Mouse (Mus musculus): ENCODE data around the gene Fbxo7. TPM values are rescaled to one million over a fixed set of nuclear protein-coding genes. Genes with fewer than 3 reads are reported as not detected.

Gene Fbxo7
- total RNA-seq, 2 experiments from 2014 or later = 23.4 to 24.3 TPM

DNA sequence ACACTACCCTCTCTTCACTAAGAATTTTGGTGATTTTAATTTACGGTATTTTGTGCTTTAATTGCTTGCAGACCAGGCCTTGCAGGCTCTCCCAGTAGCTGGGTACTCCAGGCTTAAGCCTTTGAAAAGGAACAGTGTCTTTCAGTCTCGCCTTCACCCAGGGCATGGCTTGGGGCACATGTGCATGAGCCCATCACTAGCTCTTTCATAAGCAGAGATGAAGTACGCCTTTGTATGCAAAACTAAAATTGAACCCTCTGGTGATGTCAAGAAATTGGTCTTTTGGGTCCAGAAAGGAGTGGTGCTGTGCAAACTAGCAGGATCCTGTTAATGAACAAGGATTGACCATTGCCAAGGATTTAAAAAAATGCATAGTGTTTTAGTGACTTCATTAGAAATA is 10.7 kb downstream of the Fbxo7 start:
- no peak for ATAC-seq (replicated peaks; ENCODE audit: poor library complexity, severe bottlenecking)

DNA sequence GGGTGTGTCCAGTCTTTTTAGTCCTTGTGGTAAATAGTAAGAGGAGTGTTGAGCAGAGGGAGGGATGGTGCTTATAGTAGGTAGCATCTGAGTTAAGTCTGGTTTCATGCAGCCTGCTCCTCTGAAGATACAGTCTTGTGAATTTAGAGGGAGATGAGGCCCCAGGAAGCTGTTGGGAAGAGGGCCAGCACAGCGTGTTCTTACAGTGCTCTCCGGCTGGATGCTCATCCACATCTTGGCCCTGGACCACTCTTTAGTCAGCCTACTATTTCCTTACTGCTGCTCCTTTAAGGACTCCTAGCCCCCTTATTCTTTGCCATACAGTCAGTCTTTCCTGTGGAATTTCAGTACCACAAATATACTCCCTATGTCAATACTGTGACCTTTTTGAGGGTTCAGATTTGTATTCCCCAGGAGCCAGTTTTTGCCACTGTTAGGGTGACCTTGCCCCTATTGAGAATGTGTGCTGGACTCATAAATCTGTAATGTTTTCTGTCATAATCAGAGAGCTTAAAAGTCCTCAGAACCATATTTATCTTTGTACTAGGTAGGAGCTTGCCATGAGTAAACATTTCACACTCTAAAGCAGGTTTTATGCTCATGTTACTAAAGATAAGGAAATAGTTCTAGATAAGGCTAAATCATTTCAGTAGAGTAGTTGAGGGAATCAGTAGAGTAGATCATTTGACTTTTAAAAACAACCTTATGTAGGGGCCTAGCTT is 12.4 kb downstream of the Fbxo7 start:
- no peak for ATAC-seq (replicated peaks; ENCODE audit: poor library complexity, severe bottlenecking)

DNA sequence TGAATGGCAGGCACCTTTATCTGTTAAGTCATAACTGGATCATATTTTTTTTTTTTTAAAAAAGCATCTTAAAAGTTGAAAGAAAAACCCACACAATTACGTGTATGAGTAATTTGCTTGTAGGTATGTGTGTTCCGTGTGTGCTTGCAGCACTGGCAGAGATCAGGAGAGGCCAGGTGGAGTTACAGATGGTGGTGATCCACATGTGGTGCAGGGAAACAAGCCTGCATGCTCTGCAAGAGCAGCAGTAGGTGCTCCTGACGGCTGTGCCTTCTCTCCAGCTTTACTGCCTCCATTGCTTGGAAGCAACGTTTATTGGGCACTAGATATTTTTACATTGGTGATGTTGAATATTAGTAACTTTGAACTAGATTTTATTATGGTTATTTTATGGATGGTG is 21.9 kb downstream of the Fbxo7 start:
- ATAC-seq (replicated peaks; ENCODE audit: poor library complexity, severe bottlenecking) = no peak

DNA sequence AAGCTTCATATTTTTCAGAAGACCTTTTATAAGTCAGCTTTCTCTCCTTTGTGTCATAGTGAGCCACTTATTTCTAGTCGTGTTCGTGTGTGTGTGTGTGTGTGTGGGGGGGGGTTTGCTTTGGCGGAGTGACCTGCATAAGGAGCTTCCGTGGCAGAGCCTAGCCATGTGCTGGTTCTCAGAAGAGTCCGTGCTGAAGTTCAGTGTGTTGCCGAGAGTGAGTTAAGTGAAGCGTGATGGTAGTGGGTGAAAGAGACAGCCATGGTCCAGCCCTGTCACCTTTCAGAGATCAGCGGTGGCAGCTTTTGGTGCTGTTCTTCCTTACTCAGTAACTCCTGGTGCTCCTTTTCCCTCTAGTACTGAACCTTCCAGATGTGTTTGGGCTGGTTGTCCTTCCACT is 22.3 kb downstream of the Fbxo7 start:
- ATAC-seq (replicated peaks; ENCODE audit: poor library complexity, severe bottlenecking) = no peak

DNA sequence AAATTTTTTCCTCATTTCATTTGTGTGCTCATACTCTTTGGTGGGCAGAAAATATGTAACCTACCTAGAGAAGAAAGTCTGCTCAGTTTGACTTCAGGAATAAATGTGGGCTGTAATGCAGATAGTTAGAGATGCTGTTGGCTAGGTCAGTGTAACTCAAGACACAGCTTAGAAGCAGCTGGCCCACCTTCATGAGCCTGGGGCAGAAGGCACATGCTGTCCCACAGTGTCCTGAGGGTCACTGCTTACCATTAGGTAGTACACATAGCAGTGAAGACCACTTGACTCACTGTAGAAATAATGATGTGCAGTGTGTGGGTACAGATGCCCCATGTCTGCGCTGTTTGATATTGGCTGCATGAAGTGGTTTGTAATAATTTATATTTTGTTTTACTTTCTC is 24.6 kb downstream of the Fbxo7 start:
- ATAC-seq (replicated peaks; ENCODE audit: poor library complexity, severe bottlenecking) = no peak

DNA sequence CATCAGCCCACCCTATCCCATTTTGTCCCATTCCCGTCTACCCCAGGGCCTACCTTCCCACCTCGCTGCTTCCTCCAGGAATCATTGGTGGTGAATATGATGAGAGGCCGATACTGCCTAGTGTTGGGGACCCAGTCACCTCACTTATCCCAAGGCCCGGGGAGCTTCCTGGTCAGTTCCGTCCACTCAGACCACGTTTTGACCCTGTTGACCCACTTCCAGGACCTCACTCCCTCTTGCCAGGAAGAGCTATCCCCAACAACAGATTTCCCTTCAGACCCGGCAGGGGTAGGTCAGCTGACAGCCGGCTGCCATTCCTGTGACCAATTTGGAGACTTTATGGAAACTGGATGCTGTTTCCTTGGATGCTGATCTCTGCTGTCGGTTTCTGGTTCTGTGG is 26.0 kb downstream of the Fbxo7 start:
- ATAC-seq (replicated peaks; ENCODE audit: poor library complexity, severe bottlenecking) = no peak

DNA sequence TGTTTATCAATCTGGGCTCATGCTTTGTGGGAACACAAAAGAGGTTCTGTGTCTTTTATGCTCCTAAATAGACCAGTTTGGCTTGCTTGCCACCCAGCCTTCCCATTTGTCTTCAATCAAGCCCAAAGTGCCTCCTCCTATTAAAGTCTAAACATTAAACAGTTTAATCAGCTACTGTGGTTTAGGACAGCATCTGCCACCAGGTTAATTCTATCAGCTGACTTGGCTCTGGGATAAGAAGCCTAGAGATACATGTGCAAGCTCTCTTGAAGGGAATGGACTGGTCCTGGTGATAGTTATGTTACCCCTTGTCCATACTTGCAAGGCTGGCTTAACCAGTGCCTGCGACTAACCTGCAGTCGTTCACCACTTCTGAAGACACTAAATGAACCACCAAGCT is 28.8 kb downstream of the Fbxo7 start:
- no peak for ATAC-seq (replicated peaks; ENCODE audit: poor library complexity, severe bottlenecking)

DNA sequence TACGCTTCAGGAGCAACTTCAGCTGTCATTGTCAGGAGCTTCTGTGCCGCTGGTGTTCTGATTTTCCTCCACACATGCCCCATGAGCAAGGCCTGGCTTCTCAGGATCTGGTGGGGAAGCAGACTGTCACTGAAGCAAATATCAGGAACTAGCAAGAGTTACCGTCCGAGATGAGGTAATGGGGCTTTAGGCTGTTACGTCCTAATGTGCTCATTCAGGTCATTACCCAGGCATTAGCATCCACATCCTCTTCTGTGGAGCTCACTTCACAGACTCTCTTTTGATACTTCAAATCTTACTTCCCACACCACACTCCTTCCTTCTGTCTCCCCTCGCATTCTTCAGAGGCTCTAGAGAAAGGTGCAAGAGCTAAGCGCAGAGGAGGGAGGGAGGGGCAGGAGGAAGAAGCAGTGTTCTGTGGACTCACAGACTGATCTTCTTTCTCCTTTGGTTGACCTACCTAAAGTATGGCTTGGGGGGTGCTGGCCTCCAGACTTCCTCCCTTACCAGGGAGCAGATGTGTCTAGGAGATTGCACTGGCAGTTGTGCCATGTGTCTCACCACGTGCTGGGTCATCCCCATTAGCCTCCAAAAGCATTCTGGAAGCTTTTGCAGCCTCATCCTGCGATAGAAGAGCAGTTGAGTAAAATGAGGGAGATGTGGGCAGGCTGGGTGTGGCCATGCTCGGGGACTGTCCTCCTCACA is 31.2 kb downstream of the Fbxo7 start:
- peak; percentile 82 for ATAC-seq (replicated peaks; ENCODE audit: poor library complexity, severe bottlenecking)

DNA sequence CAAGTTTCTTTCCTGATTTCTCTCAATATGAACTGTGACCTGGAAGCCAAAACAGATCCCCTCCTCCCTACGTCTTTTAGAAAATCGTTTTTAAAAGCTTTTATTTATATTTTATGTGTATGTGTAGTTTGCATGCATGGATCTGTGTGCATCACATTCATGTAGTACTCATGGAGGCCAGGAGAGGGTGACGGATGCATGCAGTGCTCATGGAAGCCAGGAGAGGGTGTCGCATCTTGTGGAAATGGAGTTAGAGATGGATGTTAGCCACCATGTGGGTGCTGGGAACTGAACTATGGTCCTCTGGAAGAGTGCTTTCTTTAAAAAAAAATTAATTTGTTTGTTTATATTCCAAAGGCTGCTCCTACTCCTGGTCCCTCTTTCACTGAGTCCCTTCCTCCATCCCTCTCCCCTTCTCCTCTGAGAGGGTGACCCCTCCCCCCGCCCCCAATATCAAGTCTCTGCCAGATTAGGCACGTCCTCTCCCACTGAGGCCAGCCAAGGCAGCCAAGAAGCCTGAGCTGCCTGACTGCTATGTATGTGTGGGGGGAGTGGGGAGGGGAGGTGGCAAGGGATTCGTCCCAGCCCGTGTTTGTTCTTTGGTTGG is 34.6 kb downstream of the Fbxo7 start:
- no peak for ATAC-seq (replicated peaks; ENCODE audit: poor library complexity, severe bottlenecking)

DNA sequence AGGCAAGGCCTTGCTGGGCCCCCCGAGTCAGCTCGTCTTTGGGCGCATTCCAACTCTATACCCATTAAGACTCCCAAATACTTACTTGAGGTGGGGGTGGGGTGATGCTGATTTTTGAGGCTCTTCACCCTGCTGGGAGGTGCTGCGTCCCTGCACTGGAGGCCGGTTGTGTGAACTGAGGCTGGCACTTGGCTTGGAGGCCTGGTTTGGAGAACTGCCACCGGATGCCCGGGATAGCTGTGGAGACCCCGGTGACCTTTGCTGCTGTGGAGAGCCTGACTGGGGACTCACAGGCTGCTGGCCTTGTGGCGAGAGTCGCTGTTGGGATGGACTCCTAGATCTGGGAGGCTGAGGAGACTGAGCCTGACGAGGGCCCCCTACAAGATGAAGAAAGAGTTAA is 35.5 kb downstream of the Fbxo7 start:
- ATAC-seq (replicated peaks; ENCODE audit: poor library complexity, severe bottlenecking) = no peak

DNA sequence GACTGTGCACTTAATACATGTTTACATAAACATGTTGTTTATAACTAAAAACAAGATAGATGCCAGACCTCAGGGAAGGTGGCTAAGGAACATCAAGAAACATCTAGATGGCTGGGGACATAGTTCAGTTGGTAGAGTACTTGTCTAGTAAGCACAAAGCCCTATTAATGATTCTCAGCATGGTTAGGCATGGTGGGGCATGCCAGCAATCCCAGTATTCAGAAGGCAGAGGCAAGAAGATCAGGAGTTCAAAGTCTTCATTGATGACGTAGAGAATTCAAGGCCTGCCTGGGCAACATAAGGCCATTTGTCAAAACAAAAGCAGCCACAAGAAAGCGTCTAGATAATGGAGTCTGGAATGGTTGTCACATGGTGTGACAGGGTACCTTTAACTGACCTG is 35.9 kb downstream of the Fbxo7 start:
- no peak for ATAC-seq (replicated peaks; ENCODE audit: poor library complexity, severe bottlenecking)

DNA sequence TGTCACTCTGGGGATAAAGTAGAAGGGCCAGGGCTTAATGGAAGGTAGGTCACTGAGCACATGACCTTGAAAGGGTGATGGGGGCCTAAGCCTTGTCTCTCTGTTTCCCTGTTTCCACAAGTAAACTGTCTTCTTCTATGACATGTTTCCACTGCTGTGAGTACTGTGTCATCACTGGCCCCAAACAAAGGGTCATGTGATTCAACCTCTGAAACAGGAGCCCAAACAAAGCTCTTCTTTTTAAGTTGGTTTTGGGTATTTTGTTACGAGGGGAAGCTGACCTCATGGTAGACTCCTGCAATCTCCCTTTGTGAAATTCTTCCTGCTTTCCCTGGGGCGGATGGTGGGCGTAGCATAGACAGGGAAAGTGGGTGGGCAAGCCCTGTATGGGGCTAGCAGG is 38.5 kb downstream of the Fbxo7 start:
- peak; percentile 21; the same call in 1 of the 2 replicates for ATAC-seq (replicated peaks; ENCODE audit: poor library complexity, severe bottlenecking)

DNA sequence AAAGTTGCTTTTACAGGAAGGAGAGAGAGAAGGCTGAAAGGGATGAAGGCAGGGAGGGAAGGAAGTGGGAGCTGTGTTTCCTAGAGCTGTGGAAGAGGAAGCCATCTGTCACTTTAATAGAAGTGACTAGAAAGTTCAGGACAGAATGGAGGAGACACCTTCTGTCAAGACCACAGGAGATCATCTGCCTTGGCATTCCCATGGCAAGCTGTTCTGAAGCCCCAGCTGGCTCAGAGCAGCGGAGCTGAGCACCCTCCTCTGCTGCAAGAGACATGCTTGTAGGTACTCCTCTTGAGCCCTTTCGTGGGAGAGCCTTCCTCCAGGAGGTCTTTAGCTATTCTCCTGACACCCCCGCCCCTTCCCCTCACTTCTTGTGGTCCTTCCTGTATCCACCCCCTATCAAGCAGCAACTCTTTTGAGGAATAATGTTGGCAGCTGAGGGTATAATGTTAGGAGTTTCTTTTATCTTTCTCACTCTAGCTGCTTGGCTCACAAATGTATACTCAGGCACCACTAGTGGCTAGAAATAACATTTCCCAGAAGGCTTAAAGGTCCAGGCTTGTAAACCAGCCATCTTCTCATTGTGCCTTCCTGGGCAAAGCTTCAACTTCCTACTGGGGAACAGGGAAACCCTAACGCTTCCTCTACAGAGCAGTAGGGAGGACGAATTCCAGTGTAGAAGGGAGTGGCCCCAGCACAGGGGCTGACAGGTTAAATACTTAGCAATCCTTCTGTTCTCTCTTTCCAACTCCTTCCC is 40.7 kb downstream of the Fbxo7 start:
- peak; percentile 6 for ATAC-seq (replicated peaks; ENCODE audit: poor library complexity, severe bottlenecking)

DNA sequence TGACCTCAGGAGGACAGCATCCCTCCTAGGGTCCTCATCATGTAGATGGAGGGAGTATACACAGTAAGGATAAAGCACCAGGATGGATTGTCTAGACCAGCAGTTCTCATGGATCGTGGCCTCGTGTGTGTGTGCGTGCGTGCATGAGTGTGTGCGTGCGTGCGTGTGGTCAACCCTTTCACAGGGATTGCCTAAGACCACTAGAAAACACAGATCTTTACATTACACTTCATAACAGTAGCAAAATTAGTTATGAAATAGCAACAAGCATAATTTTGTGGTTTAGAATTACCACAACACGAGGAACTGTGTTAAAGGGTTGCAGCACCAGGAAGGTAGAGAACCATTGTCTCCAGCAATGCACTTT is 41.2 kb downstream of the Fbxo7 start:
- ATAC-seq (replicated peaks; ENCODE audit: poor library complexity, severe bottlenecking) = peak; percentile 65

DNA sequence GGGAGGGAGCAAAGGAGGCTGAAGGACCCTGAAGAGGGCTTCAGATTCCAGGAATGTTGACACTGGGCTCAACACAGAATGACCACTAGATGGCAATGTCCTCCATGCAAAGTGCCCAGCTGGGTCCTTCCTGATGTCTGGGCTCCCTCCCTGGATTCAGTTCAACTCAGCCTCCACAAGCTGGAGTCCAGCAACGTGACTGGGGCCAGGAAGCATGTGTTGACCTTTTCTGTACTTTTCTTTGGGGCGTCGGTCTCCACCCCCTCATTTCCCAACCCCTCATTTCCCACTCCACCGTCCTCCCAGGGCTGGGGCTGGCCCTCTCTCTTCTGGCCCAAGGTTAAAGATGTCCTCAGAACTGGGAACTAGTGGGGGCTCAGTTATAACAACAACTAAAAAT is 43.2 kb downstream of the Fbxo7 start:
- ATAC-seq (replicated peaks; ENCODE audit: poor library complexity, severe bottlenecking) = peak; percentile 72

DNA sequence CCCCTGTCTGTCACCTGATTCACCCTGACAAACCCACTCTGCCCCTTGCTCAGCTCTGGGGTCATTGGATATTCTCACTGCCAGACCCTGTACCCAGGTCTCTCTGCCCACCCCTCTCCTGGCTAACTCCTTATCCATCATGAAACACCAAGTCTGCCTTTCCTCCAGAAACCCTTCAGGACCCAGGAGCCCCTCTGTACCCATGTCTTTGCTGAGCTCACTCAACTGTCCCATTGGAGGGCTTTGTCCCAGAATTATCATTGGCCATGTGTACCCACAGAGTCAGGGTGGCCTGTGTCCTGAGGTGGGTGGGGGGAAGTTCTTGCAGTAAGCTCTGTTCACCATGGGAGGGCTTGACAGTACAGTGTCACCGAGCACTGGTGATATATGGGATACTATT is 43.9 kb downstream of the Fbxo7 start:
- no peak for ATAC-seq (replicated peaks; ENCODE audit: poor library complexity, severe bottlenecking)

DNA sequence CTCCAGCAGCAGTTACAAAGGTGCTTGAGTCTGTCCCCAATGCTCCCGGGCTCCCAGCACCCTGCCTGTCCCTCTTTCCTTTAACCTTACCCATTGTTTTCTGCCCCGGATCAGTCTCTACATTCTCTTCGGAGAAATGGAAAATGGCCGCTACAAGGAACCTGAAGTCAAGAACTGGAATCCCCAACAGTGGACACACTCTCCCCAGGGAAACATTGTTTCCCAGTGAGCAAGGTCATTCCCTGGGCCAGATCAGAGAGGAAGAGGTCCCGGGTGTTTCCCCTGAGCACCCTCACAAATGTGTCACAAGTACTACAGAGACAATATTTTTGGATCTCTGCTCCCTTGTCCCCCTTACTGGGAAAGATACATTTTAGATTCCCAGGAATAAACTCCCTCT is 44.9 kb downstream of the Fbxo7 start:
- ATAC-seq (replicated peaks; ENCODE audit: poor library complexity, severe bottlenecking) = no peak

DNA sequence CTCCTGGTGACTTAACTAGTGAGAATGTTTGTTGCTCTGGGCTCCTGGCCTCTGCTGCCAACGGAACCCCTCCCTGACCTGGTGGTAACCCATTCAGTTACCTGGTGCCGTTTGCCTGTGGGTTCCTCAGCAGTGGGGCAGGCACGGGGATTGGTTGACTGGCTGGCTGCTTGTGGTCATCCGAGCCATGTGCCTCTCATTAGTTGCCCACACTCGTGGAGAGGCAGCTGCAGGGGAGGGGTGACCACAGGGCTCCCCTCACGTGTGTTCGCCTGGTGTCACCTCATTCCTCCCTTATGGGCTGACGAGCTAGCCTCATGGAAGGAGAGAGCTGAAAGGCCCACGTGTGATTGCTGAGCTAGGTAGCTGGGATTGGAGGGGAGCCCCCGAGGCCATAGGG is 46.1 kb downstream of the Fbxo7 start:
- ATAC-seq (replicated peaks; ENCODE audit: poor library complexity, severe bottlenecking) = no peak

DNA sequence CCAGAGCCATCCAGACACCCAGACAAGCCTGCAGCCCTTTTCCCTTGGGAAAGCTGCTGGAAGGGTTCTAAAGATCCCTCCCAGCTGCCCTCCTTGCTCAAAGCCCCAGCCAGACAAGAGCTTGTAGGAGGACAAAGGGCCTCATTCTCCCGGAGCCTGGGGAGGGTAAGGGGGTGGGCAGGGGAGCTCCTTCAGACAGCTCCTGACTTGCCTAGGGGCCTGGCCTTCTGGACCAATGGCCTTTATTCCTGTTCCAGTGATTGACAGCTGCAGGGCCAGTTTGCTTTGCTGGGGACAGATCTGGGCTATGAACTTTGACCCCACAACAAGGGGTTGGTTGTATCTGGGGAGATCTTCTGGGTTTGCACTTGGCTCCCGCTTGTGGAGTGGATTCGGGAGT is 47.6 kb downstream of the Fbxo7 start:
- ATAC-seq (replicated peaks; ENCODE audit: poor library complexity, severe bottlenecking) = no peak

DNA sequence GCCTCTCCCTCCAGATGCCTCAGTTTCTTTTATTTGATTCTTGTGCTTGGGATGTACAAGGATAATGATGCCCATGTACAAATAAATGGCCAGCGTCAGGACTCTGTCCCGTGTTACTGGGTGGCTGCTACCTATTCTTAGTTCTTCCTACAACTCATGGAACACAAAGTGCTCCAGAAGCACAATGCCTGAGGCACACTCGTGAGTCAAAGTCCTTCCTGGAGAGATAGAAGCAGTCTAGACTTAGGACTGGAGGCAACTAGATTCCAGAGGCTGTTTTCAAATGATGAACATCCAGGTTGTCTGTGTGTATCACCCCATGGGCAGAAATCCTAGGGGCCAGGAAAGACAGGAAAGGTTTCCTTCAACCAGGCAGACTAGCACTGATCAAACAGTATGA is 49.0 kb downstream of the Fbxo7 start:
- ATAC-seq (replicated peaks; ENCODE audit: poor library complexity, severe bottlenecking) = no peak

DNA sequence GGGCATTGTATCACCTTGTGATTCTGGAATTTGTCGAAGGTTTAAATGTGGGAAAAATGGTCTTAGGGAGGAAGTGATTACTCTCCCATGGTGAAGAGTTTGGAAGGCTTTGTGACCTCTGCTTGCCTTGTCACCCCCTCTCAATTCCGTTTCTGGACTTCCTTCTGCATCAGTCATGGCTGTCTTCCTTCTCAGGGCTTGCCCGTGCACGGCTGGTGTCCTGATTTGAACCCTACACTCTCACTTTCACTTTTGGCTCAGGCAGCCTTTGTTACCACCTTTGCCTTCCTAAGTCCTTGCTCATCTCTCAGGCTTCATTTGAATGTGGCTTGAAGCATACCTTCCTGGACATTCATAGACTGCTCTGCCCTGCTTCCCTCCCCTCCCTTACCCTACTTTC is 52.4 kb downstream of the Fbxo7 start:
- peak; percentile 70 for ATAC-seq (replicated peaks; ENCODE audit: poor library complexity, severe bottlenecking)
